Mouse (Mus musculus): ENCODE results near the gene Mkrn1. TPM values are rescaled to one million over a fixed set of nuclear protein-coding genes. Genes with fewer than 3 reads are reported as not detected.

The Mkrn1 gene
- polyA plus RNA-seq (2015; fragmentation: Nextera tagmentation; extraction: Ambion mirVana) = 59.8 and 60.2 TPM in 2 replicates

DNA sequence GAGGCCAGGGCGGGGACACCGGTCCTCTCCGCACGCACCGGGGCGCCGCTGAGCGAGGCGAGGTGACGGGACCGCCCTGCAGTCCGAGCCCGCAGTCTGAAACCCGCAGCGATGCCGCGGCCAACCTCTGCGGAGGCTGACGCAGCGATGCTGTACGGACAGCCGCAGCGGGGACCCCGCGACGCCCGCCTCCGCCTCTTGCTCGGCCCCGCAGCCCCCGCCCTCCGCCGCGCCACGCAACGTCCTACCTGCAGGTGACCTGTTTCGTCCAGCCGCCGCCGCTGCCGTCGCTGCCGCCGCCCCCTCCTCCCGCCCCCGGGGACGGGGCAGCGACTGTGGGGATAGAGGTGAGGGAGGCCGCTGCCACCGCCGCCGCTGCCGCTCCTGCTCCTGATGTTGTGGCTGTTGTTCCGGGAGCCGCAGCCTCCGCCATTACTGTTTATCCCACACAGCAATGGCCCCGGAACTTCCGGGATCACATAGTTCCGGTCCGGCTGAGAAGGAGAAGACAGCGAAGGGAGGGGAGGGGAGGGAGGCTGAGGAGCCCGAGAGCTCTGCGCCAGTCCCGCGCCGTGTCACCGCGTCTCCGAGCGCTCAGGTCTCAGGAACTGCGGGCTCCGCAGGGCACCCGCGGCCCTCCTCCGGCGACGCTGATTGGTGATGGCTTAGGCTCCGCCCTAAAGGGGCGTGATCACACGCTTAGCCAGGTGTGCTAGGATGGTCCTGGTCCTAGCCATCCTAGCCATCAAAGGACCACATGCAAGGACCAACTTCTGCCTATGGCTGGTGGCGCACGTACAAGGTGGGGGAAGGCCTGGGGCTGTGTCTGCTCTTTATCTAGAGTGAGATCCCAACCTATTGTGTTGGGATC is at the start of gene Mkrn1:
Mkrn1 (minus strand) TSS at position 612 of the 871 bp plus-strand sequence.
- Histone ChIP-seq H3K4me1 (peaks cover 9% of the 10 kb centered on the region), H3K9me3 (replicated peaks) (no peaks in the 10 kb centered on the region), H3K4me3 (replicated peaks) (peak within 1 kb of the TSS; percentile 73), H3K27me3 (peaks cover 27% of the 10 kb centered on the region), H3K27ac (peak within 1 kb of the TSS; percentile 88), H3K36me3 (no peaks in the 10 kb centered on the region), H3K9ac (peak within 1 kb of the TSS; percentile 71), H3K4me2 (peak within 1 kb of the TSS; percentile 74)
- ATAC-seq (replicated peaks; ENCODE audit: low FRiP score) = peak; percentile 95
- WGBS = under 1% methylated on average over 77 of the region's 82 CpGs

DNA sequence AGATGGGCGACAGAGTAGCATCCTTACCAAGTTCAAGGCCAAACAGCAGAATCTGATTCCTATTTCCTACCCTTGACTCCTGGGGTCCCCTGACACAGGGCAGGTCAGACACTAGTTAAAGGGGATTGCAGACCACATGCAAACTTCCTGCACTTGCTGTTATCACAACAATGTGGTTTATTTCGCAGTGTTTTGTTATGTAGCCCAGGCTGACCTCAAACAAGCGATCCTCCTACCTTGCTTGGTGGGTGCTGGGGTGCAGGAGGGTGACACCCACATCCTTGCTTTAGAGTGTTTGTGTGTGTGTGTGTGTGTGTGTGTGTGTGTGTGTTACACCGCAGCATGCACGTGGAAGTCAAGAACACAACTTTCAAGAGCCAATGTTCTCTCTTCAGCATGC is 49.2 kb upstream of the Mkrn1 start:
- Histone ChIP-seq H3K27ac (no peak overlapping the region), H3K4me1 (peaks cover 21% of the 10 kb centered on the region), H3K4me2 (no peak overlapping the region), H3K36me3 (peaks cover 69% of the 10 kb centered on the region), H3K4me3 (replicated peaks) (no peak overlapping the region), H3K9ac (no peak overlapping the region), H3K27me3 (no peaks in the 10 kb centered on the region), H3K9me3 (replicated peaks) (no peaks in the 10 kb centered on the region)
- WGBS = 85% methylated on average over 5 of the region's 5 CpGs
- no peak for ATAC-seq (replicated peaks; ENCODE audit: low FRiP score)

GRCm38 (mm10) chr6:39462621-39463538 is 42.6 kb upstream of the Mkrn1 start:
- Histone ChIP-seq H3K36me3 (peaks cover 54% of the 10 kb centered on the region), H3K4me1 (0 out of 2 replicates have a peak, but pooled peaks cover 8% of the 10 kb centered on the region), H3K27ac (no peak overlapping the region), H3K4me3 (replicated peaks) (no peak overlapping the region), H3K27me3 (no peaks in the 10 kb centered on the region), H3K9me3 (replicated peaks) (peaks cover 4% of the 10 kb centered on the region; the same call in 1 of the 2 replicates), H3K9ac (no peak overlapping the region), H3K4me2 (no peak overlapping the region)
- ATAC-seq (replicated peaks; ENCODE audit: low FRiP score) = peak; percentile 52; the same call in 1 of the 2 replicates
- 50% methylated on average over 16 of the region's 16 CpGs for whole genome bisulfite sequencing

- Histone ChIP-seq H3K9me3 (replicated peaks) (peaks cover 4% of the 10 kb centered on the region; the same call in 1 of the 2 replicates), H3K9ac (no peak overlapping the region), H3K36me3 (peaks cover 33% of the 10 kb centered on the region), H3K27me3 (no peaks in the 10 kb centered on the region), H3K4me2 (no peak overlapping the region), H3K4me1 (0 out of 2 replicates have a peak, but pooled peaks cover 8% of the 10 kb centered on the region), H3K4me3 (replicated peaks) (no peak overlapping the region), H3K27ac (no peak overlapping the region)
- WGBS = 95% methylated on average over 11 of the region's 11 CpGs
- no peak for ATAC-seq (replicated peaks; ENCODE audit: low FRiP score)
Measured at GRCm38 (mm10) chr6:39460040-39460439, 39.8 kb upstream of the Mkrn1 start.

- Histone ChIP-seq H3K27me3 (no peaks in the 10 kb centered on the region), H3K9me3 (replicated peaks) (peaks cover 4% of the 10 kb centered on the region; the same call in 1 of the 2 replicates), H3K9ac (no peak overlapping the region), H3K36me3 (peaks cover 7% of the 10 kb centered on the region), H3K4me2 (no peak overlapping the region), H3K4me3 (replicated peaks) (no peak overlapping the region), H3K27ac (no peak overlapping the region), H3K4me1 (no peaks in the 10 kb centered on the region)
- WGBS = 32% methylated on average over 8 of the region's 8 CpGs
- no peak for ATAC-seq (replicated peaks; ENCODE audit: low FRiP score)
Measured at GRCm38 (mm10) chr6:39455339-39456160, 35.3 kb upstream of the Mkrn1 start.

- ATAC-seq (replicated peaks; ENCODE audit: low FRiP score) = no peak
- WGBS = 42% methylated on average over 2 of the region's 2 CpGs
- Histone ChIP-seq H3K27me3 (no peaks in the 10 kb centered on the region), H3K4me2 (no peak overlapping the region), H3K36me3 (no peaks in the 10 kb centered on the region), H3K9ac (no peak overlapping the region), H3K9me3 (replicated peaks) (no peaks in the 10 kb centered on the region), H3K4me1 (no peaks in the 10 kb centered on the region), H3K27ac (no peak overlapping the region), H3K4me3 (replicated peaks) (no peak overlapping the region)
Measured at GRCm38 (mm10) chr6:39454616-39455015, 34.4 kb upstream of the Mkrn1 start.

DNA sequence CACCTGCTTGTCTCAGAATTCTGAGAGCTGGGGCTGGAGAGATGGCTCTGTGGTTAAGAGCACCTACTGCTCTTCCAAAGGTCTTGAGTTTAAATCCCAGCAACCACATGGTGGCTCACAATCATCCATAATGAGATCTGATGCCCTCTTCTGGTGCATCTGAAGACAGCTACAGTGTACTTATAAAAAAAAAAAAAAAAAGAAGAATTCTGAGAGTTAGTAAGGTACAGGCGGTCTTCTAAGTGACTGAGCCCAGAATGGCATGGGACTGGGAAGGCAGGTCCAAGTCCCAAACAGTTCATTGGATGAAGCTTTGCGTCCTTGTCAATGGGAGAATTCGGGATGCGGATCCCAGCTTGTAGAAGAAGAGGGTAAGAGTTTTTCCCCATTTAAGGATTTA is 33.3 kb upstream of the Mkrn1 start:
- 94% methylated on average over 4 of the region's 4 CpGs for WGBS
- no peak overlapping the region for H3K4me2 ChIP-seq
- H3K9ac ChIP-seq = no peak overlapping the region
- no peaks in the 10 kb centered on the region for H3K4me1 ChIP-seq
- no peak overlapping the region for H3K27ac ChIP-seq
- no peak for ATAC-seq (replicated peaks; ENCODE audit: low FRiP score)
- H3K4me3 ChIP-seq (replicated peaks) = no peak overlapping the region
- H3K27me3 ChIP-seq = no peaks in the 10 kb centered on the region
- no peaks in the 10 kb centered on the region for H3K36me3 ChIP-seq
- H3K9me3 ChIP-seq (replicated peaks) = no peaks in the 10 kb centered on the region

- Histone ChIP-seq H3K4me2 (no peak overlapping the region), H3K4me3 (replicated peaks) (no peak overlapping the region), H3K4me1 (no peaks in the 10 kb centered on the region), H3K9me3 (replicated peaks) (no peaks in the 10 kb centered on the region), H3K36me3 (no peaks in the 10 kb centered on the region), H3K27me3 (no peaks in the 10 kb centered on the region), H3K9ac (no peak overlapping the region), H3K27ac (no peak overlapping the region)
- ATAC-seq (replicated peaks; ENCODE audit: low FRiP score) = no peak
- WGBS = 76% methylated on average over 3 of the region's 3 CpGs
Measured at GRCm38 (mm10) chr6:39451033-39451432, 30.8 kb upstream of the Mkrn1 start.

GRCm38 (mm10) chr6:39450580-39450979 is 30.3 kb upstream of the Mkrn1 start:
- no peaks in the 10 kb centered on the region for H3K9me3 ChIP-seq (replicated peaks)
- H3K9ac ChIP-seq = no peak overlapping the region
- no peaks in the 10 kb centered on the region for H3K27me3 ChIP-seq
- 92% methylated on average over 4 of the region's 4 CpGs for WGBS
- H3K36me3 ChIP-seq = no peaks in the 10 kb centered on the region
- H3K4me2 ChIP-seq = no peak overlapping the region
- no peak overlapping the region for H3K27ac ChIP-seq
- no peak overlapping the region for H3K4me3 ChIP-seq (replicated peaks)
- H3K4me1 ChIP-seq = no peaks in the 10 kb centered on the region
- no peak for ATAC-seq (replicated peaks; ENCODE audit: low FRiP score)

DNA sequence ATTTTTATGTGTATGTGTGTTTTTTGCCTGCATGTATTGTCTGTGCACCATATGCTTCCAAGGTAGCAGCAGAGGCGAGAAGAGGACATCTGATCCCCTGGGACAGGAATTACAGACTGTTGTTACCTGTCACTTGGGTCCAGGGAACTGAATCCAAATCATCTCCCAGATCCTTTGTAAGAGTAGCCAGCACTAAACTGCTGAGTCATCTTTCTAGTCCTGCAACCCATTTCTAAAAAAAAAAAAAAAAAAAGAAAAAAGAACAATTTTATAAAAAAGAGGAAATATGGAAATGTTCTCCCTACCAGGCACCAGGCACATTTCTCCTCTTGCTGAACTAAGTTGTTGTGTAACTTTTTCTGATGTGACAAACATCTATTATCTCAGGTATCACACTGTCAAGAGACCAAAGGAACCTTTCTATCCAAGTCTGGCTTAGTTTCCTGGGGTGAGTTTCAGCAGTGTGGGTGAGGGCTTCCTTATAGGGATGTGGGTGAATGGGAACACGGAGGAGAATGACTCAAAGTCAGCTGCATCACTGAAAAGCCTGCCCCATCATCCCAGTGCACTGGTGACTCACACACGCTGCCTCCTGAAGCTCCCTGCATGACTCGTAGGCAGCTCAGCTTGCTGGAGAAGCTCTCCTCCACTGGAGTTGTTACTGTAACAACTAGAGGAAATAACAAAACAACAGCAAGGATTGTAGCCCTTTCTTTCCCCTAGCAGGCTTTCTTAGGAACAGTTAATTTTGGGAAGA is 27.3 kb upstream of the Mkrn1 start:
- Histone ChIP-seq H3K27me3 (no peaks in the 10 kb centered on the region), H3K36me3 (no peaks in the 10 kb centered on the region), H3K4me2 (no peak overlapping the region), H3K4me3 (replicated peaks) (no peak overlapping the region), H3K27ac (no peak overlapping the region), H3K9ac (no peak overlapping the region), H3K9me3 (replicated peaks) (no peaks in the 10 kb centered on the region), H3K4me1 (no peaks in the 10 kb centered on the region)
- 45% methylated on average over 4 of the region's 4 CpGs for WGBS
- ATAC-seq (replicated peaks; ENCODE audit: low FRiP score) = no peak
